Mouse (Mus musculus) lung, postnatal 0 days (tissue): Measurements from ENCODE around the gene Akap5.

Source experiments
- CTCF ChIP-seq: IDR thresholded peaks from 2 replicates; pipeline ENCODE4 v1.5.1; 2016; ENCODE audit warnings: antibody characterized with exemption, mild to moderate bottlenecking
- EP300 ChIP-seq: IDR thresholded peaks from 2 replicates; pipeline ENCODE4 v1.6.1; 2016; ENCODE audit warnings: antibody characterized with exemption, mild to moderate bottlenecking, control low read depth

DNA sequence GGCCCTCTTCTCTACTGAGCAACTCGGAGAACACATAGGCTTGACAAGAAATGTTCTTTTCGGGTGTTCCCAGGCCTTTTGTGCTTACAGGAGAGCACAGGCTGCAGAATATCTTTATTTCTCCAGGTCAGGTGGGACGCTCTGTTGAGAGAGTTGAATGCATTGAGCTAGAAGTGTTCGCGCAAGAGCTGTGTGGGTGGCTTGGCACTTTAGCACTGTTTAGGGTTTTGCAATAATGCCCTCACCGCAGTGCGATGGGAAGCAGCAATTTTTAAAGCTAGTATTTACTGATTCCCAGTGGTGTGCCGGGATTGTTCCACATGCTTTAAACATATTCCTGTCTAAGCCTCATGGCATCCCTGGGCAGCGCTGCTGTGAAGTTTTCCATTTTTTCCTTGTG lies 13.5 kb upstream of the Akap5 start:
- TF ChIP-seq CTCF, result no peak
- TF ChIP-seq EP300, result no peak
